Mouse (Mus musculus) forebrain, embryonic 11.5 days (tissue): Measurements from ENCODE around the gene Vamp1. TPM values are rescaled to one million over a fixed set of nuclear protein-coding genes. Genes with fewer than 3 reads are reported as not detected.

ENCODE experiments used
- ATAC-seq: fragments of 200-750 bp; cut with Nextera tagmentation; replicated peaks from 2 replicates; pipeline ENCODE4 v1.8.0; 2017; ENCODE audit warnings: moderate TSS enrichment; ENCODE audit not compliant: low FRiP score
- DNase-seq: peaks from one replicate; pipeline ENCODE4 v3.0.0-alpha.2; 2017; ENCODE audit warnings: low spot score
- H3K27ac ChIP-seq: fragments of 300-500 bp; sonication (generic); 2 replicates; pipeline ENCODE4 v1.5.1; 2014; ENCODE audit warnings: low read depth, low read length
- H3K27me3 ChIP-seq: fragments of 300-500 bp; sonication (generic); 2 replicates; pipeline ENCODE4 v1.6.1; 2014; ENCODE audit warnings: mild to moderate bottlenecking, low read length, mixed read lengths; ENCODE audit not compliant: control insufficient read depth, insufficient read depth
- H3K36me3 ChIP-seq: fragments of 300-500 bp; sonication (generic); 2 replicates; pipeline ENCODE4 v1.6.1; 2014; ENCODE audit warnings: mild to moderate bottlenecking, low read length, moderate library complexity, mixed read lengths; ENCODE audit not compliant: control insufficient read depth, insufficient read depth
- H3K4me1 ChIP-seq: fragments of 300-500 bp; sonication (generic); replicated peaks from 2 replicates; pipeline ENCODE4 v1.6.1; 2014; ENCODE audit warnings: low read length, mixed read lengths; ENCODE audit not compliant: control insufficient read depth, insufficient read depth
- H3K4me2 ChIP-seq: fragments of 300-500 bp; sonication (generic); 2 replicates; pipeline ENCODE4 v1.6.1; 2014; ENCODE audit warnings: low read depth, mild to moderate bottlenecking, low read length, moderate library complexity, mixed read lengths; ENCODE audit not compliant: severe bottlenecking
- H3K4me3 ChIP-seq: fragments of 300-500 bp; sonication (generic); 2 replicates; pipeline ENCODE4 v1.5.1; 2014; ENCODE audit warnings: low read depth, low read length
- H3K9ac ChIP-seq: fragments of 300-500 bp; sonication (generic); 2 replicates; pipeline ENCODE4 v1.6.1; 2014; ENCODE audit warnings: low read length
- H3K9me3 ChIP-seq: fragments of 300-500 bp; sonication (generic); 2 replicates; pipeline ENCODE4 v1.6.1; 2016; ENCODE audit warnings: low read length, mixed read lengths; ENCODE audit not compliant: control insufficient read depth
- WGBS: fragments of 180-500 bp; shearing (Covaris S2); extraction: QIAGEN DNeasy Blood & Tissue Kit; methylation state at CpG from one replicate; pipeline ENCODE4 v1.1.7; 2014; 5-methylcytosine and 5-hydroxymethylcytosine counted together
- polyA plus RNA-seq: library from polyadenylated mRNA; unstranded; fragments of >200 nt; fragmentation: Nextera tagmentation; extraction: Ambion mirVana; gene quantifications from 2 replicates; pipeline ENCODE4 v1.2.1, GENCODE M21; 2014

The Vamp1 gene
- 1.9 and 2.1 TPM in 2 replicates for polyA plus RNA-seq

- peak within 1 kb of the TSS; percentile 89 for H3K9ac ChIP-seq
Measured at GRCm38 (mm10) chr6:125215148-125215954, at the start of gene Vamp1. Gene Vamp1, plus strand, starts transcription at chr6:125215551.

GRCm38 (mm10) chr6:125166051-125166751 lies 49.1 kb upstream of the Vamp1 start, which contains the start of gene Gapdh:
Gene Gapdh, minus strand, starts transcription at chr6:125166467.
- WGBS, result 0% methylated on average over 17 of the region's 18 CpGs
- Histone ChIP-seq H3K4me1 (peaks cover 26% of the 10 kb centered on the region), H3K9me3 (no peaks in the 10 kb centered on the region), H3K27ac (peak within 1 kb of the TSS; percentile 88), H3K9ac (peak within 1 kb of the TSS; percentile 99), H3K27me3 (no peaks in the 10 kb centered on the region), H3K4me2 (peak within 1 kb of the TSS; percentile 76), H3K36me3 (peaks cover 24% of the 10 kb centered on the region), H3K4me3 (peak within 1 kb of the TSS; percentile 96)
- ATAC-seq (peak; percentile 28), DNase-seq (peak; percentile 86)

More at GRCm38 (mm10) chr6:125215148-125215954, at the start of gene Vamp1:
- H3K4me2 ChIP-seq, result peak within 1 kb of the TSS; percentile 99
- peak within 1 kb of the TSS; percentile 69 for H3K4me3 ChIP-seq
- 1% methylated on average over 48 of the region's 48 CpGs for WGBS
- no peaks in the 10 kb centered on the region for H3K9me3 ChIP-seq
- H3K36me3 ChIP-seq, result no peaks in the 10 kb centered on the region
- H3K4me1 ChIP-seq, result no peaks in the 10 kb centered on the region; the same call in 1 of the 2 replicates
- no peaks in the 10 kb centered on the region for H3K27me3 ChIP-seq
- peak; percentile 93 for DNase-seq
- peak; percentile 96 for ATAC-seq
- no peak within 1 kb of the TSS for H3K27ac ChIP-seq

- Histone ChIP-seq H3K9ac (peak overlapping the region; percentile 99), H3K4me3 (peak overlapping the region; percentile 96; the same call in 1 of the 2 replicates), H3K36me3 (peaks cover 29% of the 10 kb centered on the region), H3K27ac (peak overlapping the region; percentile 88), H3K27me3 (no peaks in the 10 kb centered on the region), H3K4me2 (peak overlapping the region; percentile 76), H3K9me3 (no peaks in the 10 kb centered on the region), H3K4me1 (peaks cover 26% of the 10 kb centered on the region)
- no peak for ATAC-seq
- WGBS, result 15% methylated on average over 10 of the region's 10 CpGs
- peak; percentile 75 for DNase-seq
Measured at GRCm38 (mm10) chr6:125166861-125167650, 48.3 kb upstream of the Vamp1 start.

GRCm38 (mm10) chr6:125168086-125168485 lies 47.3 kb upstream of the Vamp1 start:
- Histone ChIP-seq H3K4me1 (peaks cover 25% of the 10 kb centered on the region), H3K4me3 (no peak overlapping the region), H3K9ac (no peak overlapping the region), H3K9me3 (no peaks in the 10 kb centered on the region), H3K4me2 (no peak overlapping the region), H3K36me3 (peaks cover 37% of the 10 kb centered on the region), H3K27me3 (no peaks in the 10 kb centered on the region), H3K27ac (peak overlapping the region; percentile 88; the same call in 1 of the 2 replicates)
- ATAC-seq (no peak), DNase-seq (no peak)
- WGBS, result 92% methylated on average over 14 of the region's 14 CpGs

- Histone ChIP-seq H3K9ac (no peak overlapping the region), H3K27ac (no peak overlapping the region), H3K27me3 (no peaks in the 10 kb centered on the region), H3K4me2 (no peak overlapping the region), H3K9me3 (no peaks in the 10 kb centered on the region), H3K4me1 (peaks cover 16% of the 10 kb centered on the region), H3K4me3 (no peak overlapping the region), H3K36me3 (peaks cover 46% of the 10 kb centered on the region)
- ATAC-seq (no peak), DNase-seq (no peak)
- 90% methylated on average over 6 of the region's 6 CpGs for WGBS
Measured at GRCm38 (mm10) chr6:125170194-125170593, 45.2 kb upstream of the Vamp1 start.

GRCm38 (mm10) chr6:125172474-125172873 lies 42.9 kb upstream of the Vamp1 start:
- ATAC-seq (no peak), DNase-seq (no peak)
- Histone ChIP-seq H3K4me3 (no peak overlapping the region), H3K9ac (no peak overlapping the region), H3K27ac (no peak overlapping the region), H3K36me3 (peaks cover 59% of the 10 kb centered on the region), H3K4me2 (no peak overlapping the region), H3K4me1 (peaks cover 3% of the 10 kb centered on the region), H3K27me3 (no peaks in the 10 kb centered on the region), H3K9me3 (no peaks in the 10 kb centered on the region)
- 85% methylated on average over 2 of the region's 2 CpGs for WGBS

GRCm38 (mm10) chr6:125173256-125173655 lies 42.1 kb upstream of the Vamp1 start:
- H3K9me3 ChIP-seq, result no peaks in the 10 kb centered on the region
- H3K4me1 ChIP-seq, result no peaks in the 10 kb centered on the region
- no peak overlapping the region for H3K4me3 ChIP-seq
- no peak for ATAC-seq
- H3K27ac ChIP-seq, result no peak overlapping the region
- no peaks in the 10 kb centered on the region for H3K27me3 ChIP-seq
- DNase-seq, result no peak
- no peak overlapping the region for H3K9ac ChIP-seq
- peaks cover 67% of the 10 kb centered on the region for H3K36me3 ChIP-seq
- no peak overlapping the region for H3K4me2 ChIP-seq
- over 99% methylated on average over 7 of the region's 7 CpGs for WGBS

- H3K4me3 ChIP-seq, result no peak overlapping the region
- H3K4me1 ChIP-seq, result no peaks in the 10 kb centered on the region
- no peak overlapping the region for H3K4me2 ChIP-seq
- WGBS, result 95% methylated on average over 5 of the region's 5 CpGs
- no peaks in the 10 kb centered on the region for H3K27me3 ChIP-seq
- no peak for ATAC-seq
- H3K36me3 ChIP-seq, result peaks cover 64% of the 10 kb centered on the region
- no peak overlapping the region for H3K27ac ChIP-seq
- DNase-seq, result no peak
- no peak overlapping the region for H3K9ac ChIP-seq
- no peaks in the 10 kb centered on the region for H3K9me3 ChIP-seq
Measured at GRCm38 (mm10) chr6:125175469-125175868, 39.9 kb upstream of the Vamp1 start.
